Mouse (Mus musculus) C2C12 (cell line): ENCODE results near the gene Ccdc141.

Source experiments
- CEBPB ChIP-seq: IDR thresholded peaks from one replicate; pipeline ENCODE4 v1.6.1; 2011; ENCODE audit warnings: low read depth, mild to moderate bottlenecking, control low read depth, moderate library complexity
- CTCF ChIP-seq: IDR thresholded peaks from one replicate; pipeline ENCODE4 v1.5.1; 2011; ENCODE audit not compliant: control insufficient read depth, insufficient read depth, insufficient read length
- MAX ChIP-seq: IDR thresholded peaks from one replicate; pipeline ENCODE4 v1.6.1; 2011; ENCODE audit warnings: mild to moderate bottlenecking, control low read depth
- MYOD1 ChIP-seq: IDR thresholded peaks from one replicate; pipeline ENCODE4 v1.6.1; 2011; ENCODE audit warnings: low read depth; ENCODE audit not compliant: control insufficient read depth, insufficient read length
- MYOG ChIP-seq: IDR thresholded peaks from one replicate; pipeline ENCODE4 v1.6.1; 2011; ENCODE audit not compliant: control insufficient read depth, insufficient read length; ENCODE audit errors: extremely low read depth
- USF1 ChIP-seq: IDR thresholded peaks from one replicate; pipeline ENCODE4 v1.6.1; 2011; ENCODE audit warnings: low read depth, mild to moderate bottlenecking, control low read depth, moderate library complexity

- TF ChIP-seq CTCF (no peak), USF1 (no peak), MYOD1 (peak; percentile 75), MYOG (no peak), MAX (no peak), CEBPB (no peak)
Measured at GRCm38 (mm10) chr2:77126939-77127338, 43.5 kb downstream of the Ccdc141 start.
